Mouse (Mus musculus) liver, embryonic 15.5 days (tissue): Measurements from ENCODE around the gene Ager. TPM values are rescaled to one million over a fixed set of nuclear protein-coding genes. Genes with fewer than 3 reads are reported as not detected.

ENCODE experiments used
- ATAC-seq: fragments of 200-750 bp; cut with Nextera tagmentation; 2 replicates; pipeline ENCODE4 v1.8.0; 2017; ENCODE audit warnings: moderate number of reproducible peaks, mild to moderate bottlenecking, moderate library complexity; ENCODE audit not compliant: insufficient read depth
- H3K27ac ChIP-seq: fragments of 300-500 bp; sonication (generic); replicated peaks from 2 replicates; pipeline ENCODE4 v1.5.1; 2015; ENCODE audit warnings: mild to moderate bottlenecking, inconsistent platforms
- H3K27me3 ChIP-seq: fragments of 300-500 bp; sonication (generic); 2 replicates; pipeline ENCODE4 v1.6.1; 2015; ENCODE audit warnings: mild to moderate bottlenecking, inconsistent platforms
- H3K36me3 ChIP-seq: fragments of 300-500 bp; sonication (generic); replicated peaks from 2 replicates; pipeline ENCODE4 v1.6.1; 2015; ENCODE audit warnings: moderate library complexity, mild to moderate bottlenecking, inconsistent platforms
- H3K4me1 ChIP-seq: fragments of 300-500 bp; sonication (generic); replicated peaks from 2 replicates; pipeline ENCODE4 v1.6.1; 2015; ENCODE audit warnings: inconsistent platforms
- H3K4me2 ChIP-seq: fragments of 300-500 bp; sonication (generic); 2 replicates; pipeline ENCODE4 v1.6.1; 2015; ENCODE audit warnings: moderate library complexity, mild to moderate bottlenecking, inconsistent platforms
- H3K4me3 ChIP-seq: fragments of 300-500 bp; sonication (generic); replicated peaks from 2 replicates; pipeline ENCODE4 v1.5.1; 2015; ENCODE audit warnings: mild to moderate bottlenecking, inconsistent platforms
- H3K9ac ChIP-seq: fragments of 300-500 bp; sonication (generic); 2 replicates; pipeline ENCODE4 v1.6.1; 2015; ENCODE audit warnings: moderate library complexity, mild to moderate bottlenecking, inconsistent platforms
- H3K9me3 ChIP-seq: fragments of 300-500 bp; sonication (generic); replicated peaks from 2 replicates; pipeline ENCODE4 v1.6.1; 2016; ENCODE audit warnings: inconsistent platforms
- WGBS: fragments of 180-500 bp; shearing (Covaris S2); methylation state at CpG from one replicate; pipeline ENCODE4 v1.1.7; 2015; ENCODE audit warnings: mixed read lengths; ENCODE audit not compliant: insufficient replicate concordance; 5-methylcytosine and 5-hydroxymethylcytosine counted together
- polyA plus RNA-seq: library from polyadenylated mRNA; unstranded; fragments of >200 nt; fragmentation: Nextera tagmentation; extraction: Ambion mirVana; gene quantifications from 2 replicates; pipeline ENCODE4 v1.2.1, GENCODE M21; 2015

The Ager gene
- polyA plus RNA-seq, 1 experiment from 2014 or later, result 0.88 TPM

DNA sequence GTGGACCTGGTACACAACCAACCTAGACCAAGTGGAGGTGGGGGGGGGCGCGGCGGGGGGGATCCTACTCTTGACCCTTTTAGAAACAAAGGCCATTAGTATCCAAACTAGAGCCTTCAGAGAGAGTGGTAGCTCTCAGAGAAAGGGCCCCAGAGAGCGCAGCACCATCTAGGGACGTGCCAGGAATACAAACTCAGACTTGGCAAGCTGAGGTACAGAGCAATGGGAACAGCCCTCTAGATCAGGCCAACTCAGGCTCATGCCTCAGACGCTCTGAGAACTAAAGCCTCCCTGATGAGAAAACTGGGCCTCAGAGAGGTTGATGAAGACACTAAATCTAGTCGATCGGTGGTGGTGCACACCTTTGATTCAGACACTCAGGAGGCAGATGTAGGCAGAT, 12.5 kb upstream of the Ager start:
- WGBS, result 80% methylated on average over 8 of the region's 8 CpGs
- peaks cover 12% of the 10 kb centered on the region; the same call in 1 of the 2 replicates for H3K27me3 ChIP-seq
- H3K9ac ChIP-seq, result no peak overlapping the region
- H3K4me3 ChIP-seq, result no peak overlapping the region
- no peak overlapping the region for H3K4me2 ChIP-seq
- peaks cover 36% of the 10 kb centered on the region for H3K4me1 ChIP-seq
- no peaks in the 10 kb centered on the region for H3K36me3 ChIP-seq
- no peak overlapping the region for H3K27ac ChIP-seq
- no peak for ATAC-seq
- no peaks in the 10 kb centered on the region for H3K9me3 ChIP-seq

DNA sequence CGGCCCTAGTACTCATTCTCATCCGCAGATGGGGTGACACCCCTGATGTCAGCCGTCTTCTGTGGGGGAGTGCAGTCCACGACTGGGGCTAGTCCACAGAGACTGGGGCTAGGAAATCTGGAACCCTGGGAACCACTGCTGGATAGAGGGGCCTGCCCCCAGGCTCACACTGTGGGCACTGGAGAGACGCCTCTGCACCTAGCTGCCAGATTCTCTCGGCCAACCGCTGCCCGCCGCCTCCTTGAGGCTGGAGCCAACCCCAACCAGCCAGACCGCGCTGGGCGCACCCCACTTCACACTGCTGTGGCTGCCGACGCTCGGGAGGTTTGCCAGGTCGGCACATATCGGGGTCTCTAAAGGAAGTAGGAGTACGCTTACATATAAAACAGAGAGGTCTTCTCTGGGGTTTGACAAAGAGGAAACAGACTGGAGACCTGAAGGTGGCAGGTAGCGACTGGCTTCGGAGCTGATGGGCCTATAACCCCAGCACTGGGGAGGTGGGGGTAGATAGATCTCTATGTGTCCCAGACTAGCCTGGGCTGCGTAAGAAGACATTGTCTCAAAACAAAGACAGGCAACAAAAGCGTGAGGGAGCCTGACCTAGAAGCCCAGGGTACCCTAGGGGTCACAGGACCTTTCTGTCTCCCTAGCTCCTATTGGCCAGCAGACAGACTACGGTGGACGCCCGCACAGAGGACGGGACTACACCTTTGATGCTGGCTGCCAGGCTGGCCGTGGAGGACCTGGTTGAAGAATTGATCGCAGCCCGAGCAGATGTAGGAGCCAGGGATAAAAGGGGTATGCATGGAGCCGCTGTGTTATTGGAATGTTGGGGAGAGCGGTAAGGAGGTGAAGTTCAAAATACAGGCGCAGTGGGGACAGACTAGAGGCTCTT, 11.5 kb upstream of the Ager start:
- Histone ChIP-seq H3K9ac (no peak overlapping the region), H3K4me2 (peak overlapping the region; percentile 100), H3K9me3 (no peaks in the 10 kb centered on the region), H3K36me3 (no peaks in the 10 kb centered on the region), H3K27ac (no peak overlapping the region), H3K27me3 (peaks cover 12% of the 10 kb centered on the region; the same call in 1 of the 2 replicates), H3K4me3 (peak overlapping the region; percentile 91), H3K4me1 (peaks cover 46% of the 10 kb centered on the region)
- ATAC-seq, result no peak
- 40% methylated on average over 32 of the region's 32 CpGs for WGBS

DNA sequence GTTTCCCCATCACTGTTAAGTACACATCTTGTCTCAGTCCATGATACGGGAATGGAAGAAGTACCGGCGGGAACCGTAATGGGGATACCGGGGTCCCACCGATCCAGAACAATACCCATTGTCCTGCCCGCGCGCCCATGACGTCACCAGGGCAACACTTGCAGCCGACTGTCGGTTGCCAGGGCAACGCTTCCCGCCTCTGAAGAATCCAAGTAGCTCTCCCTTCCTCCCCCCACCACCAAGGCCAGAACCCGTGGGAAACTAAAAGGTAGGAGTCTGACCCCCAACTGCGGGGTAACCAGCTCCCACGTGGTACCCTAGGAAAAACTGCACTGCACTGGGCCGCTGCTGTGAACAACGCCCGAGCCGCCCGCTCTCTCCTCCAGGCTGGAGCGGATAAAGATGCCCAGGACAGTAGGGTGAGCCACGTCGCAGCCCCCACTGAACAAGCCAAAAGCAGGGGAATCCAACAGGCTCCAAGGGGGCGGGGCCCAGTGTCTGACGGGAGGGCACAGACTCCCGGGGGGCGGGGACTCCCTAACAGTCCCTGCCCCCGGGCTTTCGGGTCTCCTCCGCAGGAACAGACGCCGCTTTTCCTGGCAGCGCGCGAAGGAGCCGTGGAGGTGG, 10.8 kb upstream of the Ager start:
- under 1% methylated on average over 38 of the region's 38 CpGs for WGBS
- Histone ChIP-seq H3K9ac (peak overlapping the region; percentile 91), H3K4me2 (peak overlapping the region; percentile 100), H3K4me1 (peaks cover 53% of the 10 kb centered on the region), H3K4me3 (peak overlapping the region; percentile 91), H3K27me3 (peaks cover 12% of the 10 kb centered on the region; the same call in 1 of the 2 replicates), H3K27ac (peak overlapping the region; percentile 86), H3K36me3 (no peaks in the 10 kb centered on the region), H3K9me3 (no peaks in the 10 kb centered on the region)
- peak; percentile 81 for ATAC-seq

DNA sequence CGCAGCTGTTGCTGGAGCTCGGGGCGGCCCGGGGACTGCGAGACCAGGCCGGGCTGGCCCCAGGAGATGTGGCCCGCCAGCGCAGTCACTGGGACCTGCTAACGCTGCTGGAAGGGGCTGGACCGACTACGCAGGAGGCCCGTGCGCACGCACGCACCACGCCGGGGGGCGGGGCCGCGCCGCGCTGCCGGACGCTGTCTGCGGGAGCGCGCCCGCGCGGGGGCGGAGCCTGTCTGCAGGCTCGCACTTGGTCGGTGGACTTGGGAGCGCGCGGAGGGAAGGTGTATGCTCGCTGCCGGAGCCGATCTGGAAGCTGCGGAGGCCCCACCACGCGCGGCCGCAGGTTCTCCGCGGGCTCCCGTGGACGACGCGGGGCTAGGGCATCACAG, 10.2 kb upstream of the Ager start:
- H3K9me3 ChIP-seq, result no peaks in the 10 kb centered on the region
- peak overlapping the region; percentile 86 for H3K27ac ChIP-seq
- H3K4me2 ChIP-seq, result peak overlapping the region; percentile 100
- peaks cover 57% of the 10 kb centered on the region for H3K4me1 ChIP-seq
- ATAC-seq, result peak; percentile 87
- peak overlapping the region; percentile 91 for H3K4me3 ChIP-seq
- H3K9ac ChIP-seq, result peak overlapping the region; percentile 91
- WGBS, result under 1% methylated on average over 50 of the region's 50 CpGs
- no peaks in the 10 kb centered on the region for H3K36me3 ChIP-seq
- H3K27me3 ChIP-seq, result peaks cover 12% of the 10 kb centered on the region; the same call in 1 of the 2 replicates

DNA sequence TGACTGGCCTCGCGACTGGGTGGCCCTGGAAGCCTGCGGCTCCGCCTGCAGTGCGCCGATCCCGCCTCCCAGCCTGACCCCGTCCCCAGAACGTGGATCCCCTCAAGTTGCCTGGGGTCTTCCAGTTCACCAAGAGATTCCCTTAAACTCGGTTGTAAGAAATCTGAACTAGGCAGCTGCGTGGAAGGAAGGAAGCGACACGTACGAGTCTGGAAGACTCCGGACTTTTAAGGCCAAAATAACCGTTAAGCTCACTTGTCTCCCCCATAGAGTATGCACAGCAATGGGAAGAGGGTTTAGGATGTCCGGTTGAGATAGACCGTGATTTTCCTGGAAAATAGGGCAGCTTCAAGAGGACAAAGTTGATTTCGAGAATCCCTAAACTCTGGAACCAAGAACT, 9.8 kb upstream of the Ager start:
- peaks cover 61% of the 10 kb centered on the region for H3K4me1 ChIP-seq
- no peak for ATAC-seq

DNA sequence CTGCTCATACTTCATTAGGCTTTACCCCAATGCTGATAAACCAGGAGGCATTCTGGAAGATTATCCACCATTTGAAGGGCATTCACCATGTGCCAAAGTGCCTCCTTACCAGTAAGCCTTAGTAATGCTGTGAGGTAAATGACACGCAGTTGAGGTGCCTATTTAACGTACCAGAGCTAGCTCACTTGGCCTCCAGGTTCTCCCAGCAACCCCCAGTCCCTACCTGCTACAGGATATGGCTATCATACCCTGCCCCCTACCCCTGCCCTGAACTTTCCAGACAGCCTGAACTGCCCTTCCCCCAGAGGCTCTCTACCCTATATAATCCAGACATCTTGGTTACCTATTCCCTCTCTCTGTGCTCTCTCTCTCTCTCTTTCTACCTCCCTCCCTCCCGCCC, 8.9 kb upstream of the Ager start:
- peak overlapping the region; percentile 87; the same call in 1 of the 2 replicates for H3K27ac ChIP-seq
- 44% methylated on average over 3 of the region's 3 CpGs for WGBS
- peaks cover 70% of the 10 kb centered on the region for H3K4me1 ChIP-seq
- H3K4me3 ChIP-seq, result peak overlapping the region; percentile 84
- H3K27me3 ChIP-seq, result peaks cover 12% of the 10 kb centered on the region; the same call in 1 of the 2 replicates
- H3K4me2 ChIP-seq, result peak overlapping the region; percentile 100
- ATAC-seq, result no peak
- H3K36me3 ChIP-seq, result no peaks in the 10 kb centered on the region
- H3K9ac ChIP-seq, result no peak overlapping the region; the same call in 1 of the 2 replicates
- H3K9me3 ChIP-seq, result no peaks in the 10 kb centered on the region

More for the DNA sequence above, 9.8 kb upstream of the Ager start:
- H3K36me3 ChIP-seq, result no peaks in the 10 kb centered on the region
- peaks cover 12% of the 10 kb centered on the region; the same call in 1 of the 2 replicates for H3K27me3 ChIP-seq
- H3K9me3 ChIP-seq, result no peaks in the 10 kb centered on the region
- peak overlapping the region; percentile 100 for H3K4me2 ChIP-seq
- peak overlapping the region; percentile 91 for H3K9ac ChIP-seq
- H3K4me3 ChIP-seq, result peak overlapping the region; percentile 91
- 1% methylated on average over 19 of the region's 19 CpGs for WGBS
- H3K27ac ChIP-seq, result peak overlapping the region; percentile 86

DNA sequence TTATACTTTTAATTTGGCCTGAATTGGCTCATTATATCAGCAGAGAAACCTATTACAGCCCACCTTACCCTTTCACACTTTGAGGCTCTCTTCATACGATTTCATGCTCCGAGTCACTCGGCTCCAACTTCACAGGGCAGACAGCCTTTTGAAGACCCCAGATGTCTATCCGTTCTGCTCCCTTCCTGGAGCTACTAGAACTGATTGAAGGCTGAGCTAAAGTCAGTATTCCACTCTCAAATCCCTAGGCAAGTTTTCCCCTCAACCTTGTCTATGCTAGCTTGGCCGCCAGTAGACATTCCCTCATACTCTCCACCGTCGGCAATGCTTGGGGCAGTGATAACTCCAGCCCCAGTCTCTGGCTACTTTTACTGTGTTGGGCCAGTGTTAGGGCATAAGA, 8.5 kb upstream of the Ager start:
- H3K4me1 ChIP-seq, result peaks cover 75% of the 10 kb centered on the region
- ATAC-seq, result no peak
- H3K36me3 ChIP-seq, result 0 out of 2 replicates have a peak, but pooled peaks cover 3% of the 10 kb centered on the region
- peaks cover 12% of the 10 kb centered on the region; the same call in 1 of the 2 replicates for H3K27me3 ChIP-seq
- peak overlapping the region; percentile 84 for H3K4me3 ChIP-seq
- H3K9ac ChIP-seq, result peak overlapping the region; percentile 15; the same call in 1 of the 2 replicates
- H3K4me2 ChIP-seq, result peak overlapping the region; percentile 100
- peak overlapping the region; percentile 87 for H3K27ac ChIP-seq
- H3K9me3 ChIP-seq, result no peaks in the 10 kb centered on the region
- WGBS, result 31% methylated on average over 7 of the region's 7 CpGs

DNA sequence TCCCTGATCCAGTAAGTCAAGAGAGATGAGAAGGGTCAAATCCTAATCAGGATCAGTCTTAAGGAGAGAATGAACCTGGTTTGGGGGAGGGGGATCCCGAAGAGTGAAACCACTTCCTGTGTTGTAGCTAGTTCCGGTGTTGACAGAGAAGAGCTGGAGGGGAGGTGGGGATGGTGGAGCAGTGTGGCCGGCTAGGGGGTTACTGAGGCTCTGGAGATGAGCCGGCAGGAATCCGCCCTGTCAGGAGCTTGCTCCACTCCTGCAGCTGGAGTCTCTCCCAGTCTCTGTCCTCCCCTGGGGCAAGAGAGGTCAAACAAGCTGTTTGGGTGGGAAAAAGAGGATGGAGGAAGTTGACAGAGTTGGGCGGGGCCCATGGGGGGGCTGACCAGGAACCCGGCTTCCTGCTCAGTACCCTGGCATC, 8.0 kb upstream of the Ager start, which contains the start of gene Gpsm3:
Gene Gpsm3 (plus strand): TSS at position 126 of the 421 bp plus-strand sequence.
- ATAC-seq, result no peak
- H3K27ac ChIP-seq, result peak within 1 kb of the TSS; percentile 87
- peak within 1 kb of the TSS; percentile 91; the same call in 1 of the 2 replicates for H3K9ac ChIP-seq
- WGBS, result 8% methylated on average over 7 of the region's 7 CpGs
- H3K4me2 ChIP-seq, result peak within 1 kb of the TSS; percentile 100
- H3K36me3 ChIP-seq, result peaks cover 8% of the 10 kb centered on the region
- peak within 1 kb of the TSS; percentile 84 for H3K4me3 ChIP-seq
- H3K27me3 ChIP-seq, result peaks cover 12% of the 10 kb centered on the region; the same call in 1 of the 2 replicates
- H3K4me1 ChIP-seq, result peaks cover 76% of the 10 kb centered on the region
- no peaks in the 10 kb centered on the region for H3K9me3 ChIP-seq

DNA sequence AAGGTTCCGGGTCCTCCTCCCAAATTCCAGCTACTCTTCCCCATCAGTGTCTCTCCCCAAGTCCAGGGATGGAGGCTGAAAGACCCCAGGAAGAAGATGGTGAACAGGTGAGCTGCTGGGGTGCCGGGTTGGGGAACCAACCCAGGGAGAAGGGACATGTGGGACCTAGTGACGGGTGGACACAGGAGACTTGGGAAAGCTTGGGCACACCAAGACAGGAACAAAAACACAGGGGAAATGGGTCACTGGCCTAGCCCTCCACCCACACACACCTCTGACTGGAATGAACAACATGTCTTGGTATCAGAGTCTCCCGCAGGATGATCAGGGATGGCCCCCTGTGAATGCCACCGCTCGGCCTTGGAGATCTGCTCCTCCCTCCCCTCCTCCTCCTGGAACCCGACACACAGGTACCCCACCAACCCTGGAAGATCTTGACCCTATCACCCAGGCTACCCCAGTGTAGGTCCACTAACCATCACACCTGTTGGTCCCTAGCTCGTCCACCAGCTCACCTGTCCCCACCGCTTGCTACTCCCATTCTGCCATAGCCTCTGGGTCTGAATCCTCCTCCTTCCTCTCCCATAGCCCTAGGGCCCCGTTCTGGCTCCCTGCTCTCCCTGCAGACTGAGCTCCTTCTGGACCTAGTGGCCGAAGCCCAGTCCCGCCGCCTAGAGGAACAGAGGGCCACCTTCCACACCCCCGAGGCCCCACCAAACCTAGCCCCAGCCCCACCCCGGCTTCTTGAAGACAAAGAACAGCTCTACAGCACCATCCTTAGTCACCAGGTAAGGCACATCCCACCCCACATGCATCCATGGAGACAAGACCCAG, 7.3 kb upstream of the Ager start:
- H3K9ac ChIP-seq, result peak overlapping the region; percentile 91; the same call in 1 of the 2 replicates
- no peaks in the 10 kb centered on the region for H3K9me3 ChIP-seq
- peaks cover 15% of the 10 kb centered on the region for H3K36me3 ChIP-seq
- 43% methylated on average over 15 of the region's 15 CpGs for WGBS
- peaks cover 12% of the 10 kb centered on the region; the same call in 1 of the 2 replicates for H3K27me3 ChIP-seq
- H3K4me1 ChIP-seq, result peaks cover 81% of the 10 kb centered on the region
- peak overlapping the region; percentile 100 for H3K4me2 ChIP-seq
- no peak for ATAC-seq
- H3K4me3 ChIP-seq, result peak overlapping the region; percentile 84
- peak overlapping the region; percentile 87 for H3K27ac ChIP-seq
